Mouse (Mus musculus): Measurements from ENCODE around the gene Catsper2. TPM values are rescaled to one million over a fixed set of nuclear protein-coding genes. Genes with fewer than 3 reads are reported as not detected.
"Not testable (repeated sequence)": the region's sequence is repeated elsewhere in the genome, so short reads cannot be mapped to it uniquely, and the experiment has no call there.

Catsper2 gene
- polyA plus RNA-seq, 1 experiment = 151 TPM

GRCm38 (mm10) chr2:121412843-121413386, 677 bp downstream of the Catsper2 start:
- peaks cover 4% of the 10 kb centered on the region for H3K4me1 ChIP-seq (ENCODE audit: control insufficient read depth, insufficient read depth, low read length)
- TF ChIP-seq CTCF (IDR thresholded peaks at IDR 0.05; ENCODE audit: control insufficient read depth, insufficient read depth, insufficient replicate concordance, low read depth, low read length) = no peak
- TF ChIP-seq POLR2A (IDR thresholded peaks at IDR 0.05; ENCODE audit: control insufficient read depth, low read depth, low read length) = no peak

GRCm38 (mm10) chr2:121408160-121408559, 5.4 kb downstream of the Catsper2 start:
- Histone ChIP-seq H3K4me3 (ENCODE audit: control insufficient read depth, low read depth, low read length) (no peak overlapping the region), H3K4me1 (ENCODE audit: control insufficient read depth, insufficient read depth, low read length) (peaks cover 2% of the 10 kb centered on the region), H3K36me3 (ENCODE audit: control insufficient read depth, insufficient read depth, low read length) (peaks cover 6% of the 10 kb centered on the region), H3K27ac (ENCODE audit: control insufficient read depth, insufficient read depth, low read depth, low read length) (no peak overlapping the region), H3K27me3 (ENCODE audit: control insufficient read depth, insufficient read depth, low read length) (no peaks in the 10 kb centered on the region)
- TF ChIP-seq CTCF (IDR thresholded peaks at IDR 0.05; ENCODE audit: control insufficient read depth, insufficient read depth, insufficient replicate concordance, low read depth, low read length) (no peak), POLR2A (IDR thresholded peaks at IDR 0.05; ENCODE audit: control insufficient read depth, low read depth, low read length) (no peak)

More at GRCm38 (mm10) chr2:121412843-121413386, 677 bp downstream of the Catsper2 start:
- peaks cover 6% of the 10 kb centered on the region for H3K36me3 ChIP-seq (ENCODE audit: control insufficient read depth, insufficient read depth, low read length)
- no peaks in the 10 kb centered on the region for H3K27me3 ChIP-seq (ENCODE audit: control insufficient read depth, insufficient read depth, low read length)
- peak overlapping the region; percentile 92 for H3K27ac ChIP-seq (ENCODE audit: control insufficient read depth, insufficient read depth, low read depth, low read length)
- H3K4me3 ChIP-seq (ENCODE audit: control insufficient read depth, low read depth, low read length) = peak overlapping the region; percentile 97

- no peak overlapping the region for H3K27ac ChIP-seq (ENCODE audit: control insufficient read depth, insufficient read depth, low read depth, low read length)
These were observed 10.3 kb downstream of the Catsper2 start for GRCm38 (mm10) chr2:121403296-121403695.

GRCm38 (mm10) chr2:121396624-121397023, 17.0 kb downstream of the Catsper2 start:
- Histone ChIP-seq H3K4me3 (ENCODE audit: control insufficient read depth, low read depth, low read length) (no peak overlapping the region), H3K27ac (ENCODE audit: control insufficient read depth, insufficient read depth, low read depth, low read length) (no peak overlapping the region), H3K36me3 (ENCODE audit: control insufficient read depth, insufficient read depth, low read length) (no peaks in the 10 kb centered on the region; the same call in 1 of the 2 replicates), H3K27me3 (ENCODE audit: control insufficient read depth, insufficient read depth, low read length) (no peaks in the 10 kb centered on the region), H3K4me1 (ENCODE audit: control insufficient read depth, insufficient read depth, low read length) (no peaks in the 10 kb centered on the region)
- TF ChIP-seq CTCF (IDR thresholded peaks at IDR 0.05; ENCODE audit: control insufficient read depth, insufficient read depth, insufficient replicate concordance, low read depth, low read length) (no peak), POLR2A (IDR thresholded peaks at IDR 0.05; ENCODE audit: control insufficient read depth, low read depth, low read length) (no peak)

More at GRCm38 (mm10) chr2:121403296-121403695, 10.3 kb downstream of the Catsper2 start:
- Histone ChIP-seq H3K27me3 (ENCODE audit: control insufficient read depth, insufficient read depth, low read length) (no peaks in the 10 kb centered on the region), H3K4me1 (ENCODE audit: control insufficient read depth, insufficient read depth, low read length) (no peaks in the 10 kb centered on the region), H3K4me3 (ENCODE audit: control insufficient read depth, low read depth, low read length) (no peak overlapping the region), H3K36me3 (ENCODE audit: control insufficient read depth, insufficient read depth, low read length) (no peaks in the 10 kb centered on the region)
- TF ChIP-seq CTCF (IDR thresholded peaks at IDR 0.05; ENCODE audit: control insufficient read depth, insufficient read depth, insufficient replicate concordance, low read depth, low read length) = no peak
- TF ChIP-seq POLR2A (IDR thresholded peaks at IDR 0.05; ENCODE audit: control insufficient read depth, low read depth, low read length) = no peak

GRCm38 (mm10) chr2:121386961-121387575, 26.5 kb downstream of the Catsper2 start, which contains the start of gene Strc:
Strc (minus strand) TSS chr2:121387168.
- H3K4me3 ChIP-seq (ENCODE audit: control insufficient read depth, low read depth, low read length); H3K36me3 ChIP-seq (ENCODE audit: control insufficient read depth, insufficient read depth, low read length); H3K4me1 ChIP-seq (ENCODE audit: control insufficient read depth, insufficient read depth, low read length); H3K27ac ChIP-seq (ENCODE audit: control insufficient read depth, insufficient read depth, low read depth, low read length); H3K27me3 ChIP-seq (ENCODE audit: control insufficient read depth, insufficient read depth, low read length): not testable (repeated sequence)

- no peaks in the 10 kb centered on the region for H3K36me3 ChIP-seq (ENCODE audit: control insufficient read depth, insufficient read depth, low read length)
- H3K4me1 ChIP-seq (ENCODE audit: control insufficient read depth, insufficient read depth, low read length) = peaks cover 6% of the 10 kb centered on the region
- no peak overlapping the region for H3K4me3 ChIP-seq (ENCODE audit: control insufficient read depth, low read depth, low read length)
- no peak overlapping the region for H3K27ac ChIP-seq (ENCODE audit: control insufficient read depth, insufficient read depth, low read depth, low read length)
- TF ChIP-seq CTCF (IDR thresholded peaks at IDR 0.05; ENCODE audit: control insufficient read depth, insufficient read depth, insufficient replicate concordance, low read depth, low read length) = no peak
- TF ChIP-seq POLR2A (IDR thresholded peaks at IDR 0.05; ENCODE audit: control insufficient read depth, low read depth, low read length) = no peak
- H3K27me3 ChIP-seq (ENCODE audit: control insufficient read depth, insufficient read depth, low read length) = no peaks in the 10 kb centered on the region
These were observed 38.8 kb downstream of the Catsper2 start for GRCm38 (mm10) chr2:121374766-121375165.

- peaks cover 6% of the 10 kb centered on the region for H3K4me1 ChIP-seq (ENCODE audit: control insufficient read depth, insufficient read depth, low read length)
- no peak overlapping the region for H3K4me3 ChIP-seq (ENCODE audit: control insufficient read depth, low read depth, low read length)
- no peak overlapping the region for H3K27ac ChIP-seq (ENCODE audit: control insufficient read depth, insufficient read depth, low read depth, low read length)
- no peaks in the 10 kb centered on the region for H3K27me3 ChIP-seq (ENCODE audit: control insufficient read depth, insufficient read depth, low read length)
- no peaks in the 10 kb centered on the region for H3K36me3 ChIP-seq (ENCODE audit: control insufficient read depth, insufficient read depth, low read length)
- TF ChIP-seq CTCF (IDR thresholded peaks at IDR 0.05; ENCODE audit: control insufficient read depth, insufficient read depth, insufficient replicate concordance, low read depth, low read length) = no peak
- no peak for TF ChIP-seq POLR2A (IDR thresholded peaks at IDR 0.05; ENCODE audit: control insufficient read depth, low read depth, low read length)
These were observed 41.3 kb downstream of the Catsper2 start for GRCm38 (mm10) chr2:121372266-121372665.

Measured in testis, adult 2 months (tissue).